Mouse (Mus musculus): ENCODE results near the gene Cd79b. TPM values are rescaled to one million over a fixed set of nuclear protein-coding genes. Genes with fewer than 3 reads are reported as not detected.

Cd79b gene
- polyA plus RNA-seq, 1 experiment from 2014 or later = 7.4 TPM

- H3K4me3 ChIP-seq (ENCODE audit: low read length) = no peak overlapping the region
- no peak overlapping the region for H3K9ac ChIP-seq (ENCODE audit: low read depth, low read length)
- no peak for ATAC-seq (ENCODE audit: low FRiP score, low TSS enrichment)
- WGBS = 66% methylated on average over 15 of the region's 15 CpGs
- H3K27me3 ChIP-seq (ENCODE audit: control insufficient read depth, insufficient read depth, low read length) = no peaks in the 10 kb centered on the region
- no peaks in the 10 kb centered on the region for H3K9me3 ChIP-seq (ENCODE audit: control insufficient read depth, low read length)
- H3K36me3 ChIP-seq (ENCODE audit: control insufficient read depth, insufficient read depth, low read length) = peaks cover 56% of the 10 kb centered on the region
- no peak overlapping the region for H3K4me2 ChIP-seq (replicated peaks; ENCODE audit: low read depth, low read length)
- no peak overlapping the region for H3K27ac ChIP-seq (ENCODE audit: low read depth, low read length)
- H3K4me1 ChIP-seq (ENCODE audit: control insufficient read depth, insufficient read depth, low read length) = peaks cover 35% of the 10 kb centered on the region
Measured at GRCm38 (mm10) chr11:106267311-106267852, 47.2 kb downstream of the Cd79b start.

- peaks cover 33% of the 10 kb centered on the region for H3K4me1 ChIP-seq (ENCODE audit: control insufficient read depth, insufficient read depth, low read length)
- no peak overlapping the region for H3K4me3 ChIP-seq (ENCODE audit: low read length)
- 95% methylated on average over 10 of the region's 10 CpGs for WGBS
- H3K27me3 ChIP-seq (ENCODE audit: control insufficient read depth, insufficient read depth, low read length) = no peaks in the 10 kb centered on the region
- no peak overlapping the region for H3K9ac ChIP-seq (ENCODE audit: low read depth, low read length)
- H3K4me2 ChIP-seq (replicated peaks; ENCODE audit: low read depth, low read length) = no peak overlapping the region
- no peaks in the 10 kb centered on the region for H3K9me3 ChIP-seq (ENCODE audit: control insufficient read depth, low read length)
- ATAC-seq (ENCODE audit: low FRiP score, low TSS enrichment) = no peak
- H3K36me3 ChIP-seq (ENCODE audit: control insufficient read depth, insufficient read depth, low read length) = peaks cover 65% of the 10 kb centered on the region
- no peak overlapping the region for H3K27ac ChIP-seq (ENCODE audit: low read depth, low read length)
Measured at GRCm38 (mm10) chr11:106266431-106266830, 48.1 kb downstream of the Cd79b start.

GRCm38 (mm10) chr11:106265570-106265969 lies 49.0 kb downstream of the Cd79b start:
- Histone ChIP-seq H3K27ac (ENCODE audit: low read depth, low read length) (no peak overlapping the region), H3K9me3 (ENCODE audit: control insufficient read depth, low read length) (no peaks in the 10 kb centered on the region), H3K4me3 (ENCODE audit: low read length) (no peak overlapping the region), H3K27me3 (ENCODE audit: control insufficient read depth, insufficient read depth, low read length) (no peaks in the 10 kb centered on the region), H3K36me3 (ENCODE audit: control insufficient read depth, insufficient read depth, low read length) (peaks cover 74% of the 10 kb centered on the region), H3K4me2 (replicated peaks; ENCODE audit: low read depth, low read length) (no peak overlapping the region), H3K4me1 (ENCODE audit: control insufficient read depth, insufficient read depth, low read length) (peaks cover 28% of the 10 kb centered on the region), H3K9ac (ENCODE audit: low read depth, low read length) (no peak overlapping the region)
- 93% methylated on average over 4 of the region's 4 CpGs for WGBS
- ATAC-seq (ENCODE audit: low FRiP score, low TSS enrichment) = no peak

GRCm38 (mm10) chr11:106264988-106265387 lies 49.6 kb downstream of the Cd79b start:
- peaks cover 23% of the 10 kb centered on the region for H3K4me1 ChIP-seq (ENCODE audit: control insufficient read depth, insufficient read depth, low read length)
- H3K4me2 ChIP-seq (replicated peaks; ENCODE audit: low read depth, low read length) = no peak overlapping the region
- H3K27ac ChIP-seq (ENCODE audit: low read depth, low read length) = no peak overlapping the region
- H3K9me3 ChIP-seq (ENCODE audit: control insufficient read depth, low read length) = no peaks in the 10 kb centered on the region
- H3K4me3 ChIP-seq (ENCODE audit: low read length) = no peak overlapping the region
- H3K27me3 ChIP-seq (ENCODE audit: control insufficient read depth, insufficient read depth, low read length) = no peaks in the 10 kb centered on the region
- WGBS = 94% methylated on average over 15 of the region's 15 CpGs
- no peak overlapping the region for H3K9ac ChIP-seq (ENCODE audit: low read depth, low read length)
- no peak for ATAC-seq (ENCODE audit: low FRiP score, low TSS enrichment)
- peaks cover 74% of the 10 kb centered on the region for H3K36me3 ChIP-seq (ENCODE audit: control insufficient read depth, insufficient read depth, low read length)

GRCm38 (mm10) chr11:106263963-106264362 lies 50.6 kb downstream of the Cd79b start:
- Histone ChIP-seq H3K4me1 (ENCODE audit: control insufficient read depth, insufficient read depth, low read length) (peaks cover 16% of the 10 kb centered on the region), H3K4me3 (ENCODE audit: low read length) (no peak overlapping the region), H3K9ac (ENCODE audit: low read depth, low read length) (no peak overlapping the region), H3K27ac (ENCODE audit: low read depth, low read length) (no peak overlapping the region), H3K4me2 (replicated peaks; ENCODE audit: low read depth, low read length) (no peak overlapping the region), H3K27me3 (ENCODE audit: control insufficient read depth, insufficient read depth, low read length) (no peaks in the 10 kb centered on the region), H3K36me3 (ENCODE audit: control insufficient read depth, insufficient read depth, low read length) (peaks cover 81% of the 10 kb centered on the region), H3K9me3 (ENCODE audit: control insufficient read depth, low read length) (no peaks in the 10 kb centered on the region)
- 90% methylated on average over 9 of the region's 9 CpGs for WGBS
- no peak for ATAC-seq (ENCODE audit: low FRiP score, low TSS enrichment)

Other genes starting within 250 kb of the Cd79b start
- gene Taco1, start 248.7 kb downstream of the Cd79b start, polyA plus RNA-seq (2014; fragmentation: Nextera tagmentation; extraction: Ambion mirVana) = 10.3 and 11.3 TPM in 2 replicates
- 23.2 and 25.7 TPM in 2 replicates for gene Map3k3, start 230.1 kb downstream of the Cd79b start, polyA plus RNA-seq (2014; fragmentation: Nextera tagmentation; extraction: Ambion mirVana)
- not detected in 2 replicates for gene Gm10840, start 153.9 kb downstream of the Cd79b start, polyA plus RNA-seq (2014; fragmentation: Nextera tagmentation; extraction: Ambion mirVana)
- gene Limd2, start 153.9 kb downstream of the Cd79b start, polyA plus RNA-seq (2014; fragmentation: Nextera tagmentation; extraction: Ambion mirVana) = 216 and 266 TPM in 2 replicates
- gene Strada, start 112.6 kb downstream of the Cd79b start, polyA plus RNA-seq (2014; fragmentation: Nextera tagmentation; extraction: Ambion mirVana) = 29.1 and 33.5 TPM in 2 replicates
- gene Ccdc47, start 98.4 kb downstream of the Cd79b start, polyA plus RNA-seq (2014; fragmentation: Nextera tagmentation; extraction: Ambion mirVana) = 39.3 and 60.3 TPM in 2 replicates
- 43.1 and 71.8 TPM in 2 replicates for gene Ddx42, start 97.8 kb downstream of the Cd79b start, polyA plus RNA-seq (2014; fragmentation: Nextera tagmentation; extraction: Ambion mirVana)
- 39.1 and 72.1 TPM in 2 replicates for gene Ftsj3, start 58.7 kb downstream of the Cd79b start, polyA plus RNA-seq (2014; fragmentation: Nextera tagmentation; extraction: Ambion mirVana)
- 303 and 334 TPM in 2 replicates for gene Psmc5, start 58.6 kb downstream of the Cd79b start, polyA plus RNA-seq (2014; fragmentation: Nextera tagmentation; extraction: Ambion mirVana)
- 54.9 and 78.6 TPM in 2 replicates for gene Smarcd2, start 41.8 kb downstream of the Cd79b start, polyA plus RNA-seq (2014; fragmentation: Nextera tagmentation; extraction: Ambion mirVana)
- gene Tcam1, start 38.1 kb downstream of the Cd79b start, polyA plus RNA-seq (2014; fragmentation: Nextera tagmentation; extraction: Ambion mirVana) = 0.81 and 1.2 TPM in 2 replicates
- gene Gh, start 12.9 kb downstream of the Cd79b start, polyA plus RNA-seq (2014; fragmentation: Nextera tagmentation; extraction: Ambion mirVana) = not detected in 2 replicates
- gene Scn4a, start 38.5 kb upstream of the Cd79b start, polyA plus RNA-seq (2014; fragmentation: Nextera tagmentation; extraction: Ambion mirVana) = 0.29 and 0.35 TPM in 2 replicates
- 0.46 and 0.49 TPM in 2 replicates for gene Prr29, start 50.7 kb upstream of the Cd79b start, polyA plus RNA-seq (2014; fragmentation: Nextera tagmentation; extraction: Ambion mirVana)
- gene Icam2, start 73.3 kb upstream of the Cd79b start, polyA plus RNA-seq (2014; fragmentation: Nextera tagmentation; extraction: Ambion mirVana) = 65.4 and 76.2 TPM in 2 replicates
- 4.0 and 9.0 TPM in 2 replicates for gene Ern1, start 173.1 kb upstream of the Cd79b start, polyA plus RNA-seq (2014; fragmentation: Nextera tagmentation; extraction: Ambion mirVana)

Measured in kidney, embryonic 14.5 days (tissue).